Mouse (Mus musculus) ES-CJ7 (cell line): ENCODE results near the gene Napsa.
A peak's percentile ranks its signal among the peaks of the same experiment; 100 is the strongest.

Experiments
- DNase-seq: peaks from one replicate; pipeline ENCODE4 v3.0.0; 2011; ENCODE audit warnings: low read depth, low spot score

Gene Napsa

DNA sequence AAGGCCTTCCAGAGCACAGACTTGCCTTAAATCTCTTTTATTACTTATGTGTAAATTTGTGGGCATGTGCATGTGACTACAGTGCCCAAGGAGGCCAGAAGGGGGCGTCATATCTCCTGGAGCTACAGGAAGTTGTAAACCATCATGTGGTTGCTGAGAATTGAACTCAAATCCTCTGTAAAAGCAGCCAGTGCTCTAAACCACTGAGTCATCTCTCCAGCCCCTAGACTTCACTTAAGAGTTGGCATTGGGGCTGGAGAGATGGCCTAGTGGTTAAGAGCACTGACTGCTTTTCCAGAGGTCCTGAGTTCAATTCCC, 53.8 kb downstream of the Napsa start:
- no peak for DNase-seq

DNA sequence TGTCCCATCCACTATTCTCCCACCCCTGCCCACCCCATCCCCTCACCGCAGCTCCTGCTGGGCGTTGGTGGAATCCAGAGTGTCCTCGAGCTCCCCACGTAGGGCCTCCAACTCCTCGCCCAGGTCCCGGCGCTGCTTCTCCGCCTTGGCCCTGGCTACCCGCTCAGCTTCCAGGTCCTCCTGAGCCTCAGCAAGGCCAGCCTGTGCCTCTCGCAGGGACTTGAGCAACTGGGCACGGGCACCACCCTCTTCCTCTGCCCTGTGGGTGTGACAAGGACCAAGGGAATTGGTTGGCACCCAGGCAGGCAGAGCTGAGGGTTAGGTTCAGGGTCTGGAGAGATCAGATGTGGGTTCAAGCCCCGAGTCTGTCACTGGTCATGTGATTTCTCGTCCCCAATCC, 54.8 kb downstream of the Napsa start:
- DNase-seq = no peak

DNA sequence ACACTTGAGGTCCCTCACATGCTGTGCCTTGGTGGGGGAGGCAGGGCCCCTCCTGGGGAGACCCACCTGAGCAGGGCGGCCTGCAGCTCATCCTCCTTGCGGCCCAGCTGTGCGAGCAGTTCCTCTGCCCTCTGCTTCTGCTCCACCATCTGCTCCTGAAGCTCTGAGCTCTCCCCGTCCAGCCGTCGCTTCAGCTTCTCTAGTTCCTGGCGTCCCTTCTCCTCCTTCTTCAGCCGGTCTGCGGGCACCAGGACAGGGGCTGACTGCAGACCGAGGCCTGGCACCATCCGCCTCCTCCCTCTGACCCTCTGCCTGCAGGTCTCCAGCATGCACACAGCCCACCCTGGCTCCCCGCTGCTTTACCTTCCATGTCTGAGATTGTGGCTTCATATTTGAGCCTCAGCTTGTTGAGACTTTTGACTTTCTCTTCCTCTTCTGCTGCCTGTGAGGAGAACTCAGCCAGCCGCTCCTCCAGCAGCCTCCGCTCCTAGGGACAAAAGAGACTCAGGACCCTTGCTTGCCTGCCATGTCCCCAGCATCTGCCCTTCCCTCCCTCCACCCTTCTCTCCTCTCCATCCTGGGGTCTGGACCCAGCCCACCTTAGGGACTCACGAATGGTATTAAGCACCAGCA, 56.3 kb downstream of the Napsa start:
- no peak for DNase-seq

DNA sequence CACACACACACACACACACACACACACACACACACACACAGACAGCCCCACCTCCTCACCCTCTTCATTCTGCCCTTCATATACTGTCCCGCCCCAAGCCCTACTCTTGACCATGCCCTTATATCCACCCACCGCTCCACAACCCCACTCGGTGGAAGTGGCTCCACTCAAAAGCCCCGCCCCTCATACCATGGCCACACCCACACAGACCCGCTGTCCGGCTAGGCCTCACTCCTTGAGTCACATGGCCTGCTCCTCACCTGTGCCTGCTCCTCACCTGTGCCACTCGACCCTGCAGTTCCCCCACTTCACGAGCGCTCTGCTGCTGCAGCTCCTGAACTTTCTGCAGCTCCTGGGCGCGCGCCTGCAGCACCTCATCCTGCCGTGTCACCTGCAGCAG, 58.3 kb downstream of the Napsa start:
- peak; percentile 37 for DNase-seq

- DNase-seq = peak; percentile 90
Measured at GRCm38 (mm10) chr7:44632676-44633075, 60.5 kb downstream of the Napsa start.

- DNase-seq = peak; percentile 51
Measured at GRCm38 (mm10) chr7:44633407-44633806, 61.2 kb downstream of the Napsa start.
